Mouse (Mus musculus) lung, embryonic 14.5 days (tissue): ENCODE data around the gene Pqlc2. TPM values are rescaled to one million over a fixed set of nuclear protein-coding genes. Genes with fewer than 3 reads are reported as not detected.

Experiments used
- ATAC-seq: fragments of 200-750 bp; cut with Nextera tagmentation; 2 replicates; pipeline ENCODE4 v1.8.0; 2017; ENCODE audit warnings: mild to moderate bottlenecking, moderate TSS enrichment, moderate library complexity; ENCODE audit not compliant: insufficient read depth
- DNase-seq: peaks from one replicate; pipeline ENCODE4 v3.0.0-alpha.2; 2015
- H3K27ac ChIP-seq: fragments of 300-500 bp; sonication (generic); 2 replicates; pipeline ENCODE4 v1.5.1; 2014; ENCODE audit warnings: low read depth, mild to moderate bottlenecking, moderate library complexity
- H3K27me3 ChIP-seq: fragments of 300-500 bp; sonication (generic); 2 replicates; pipeline ENCODE4 v1.6.1; 2014; ENCODE audit warnings: low read length, control low read depth; ENCODE audit not compliant: insufficient read depth
- H3K36me3 ChIP-seq: fragments of 300-500 bp; sonication (generic); 2 replicates; pipeline ENCODE4 v1.6.1; 2014; ENCODE audit warnings: control low read depth; ENCODE audit not compliant: insufficient read depth
- H3K4me1 ChIP-seq: fragments of 300-500 bp; sonication (generic); 2 replicates; pipeline ENCODE4 v1.6.1; 2014; ENCODE audit warnings: antibody characterized with exemption, control low read depth; ENCODE audit not compliant: insufficient read depth
- H3K4me2 ChIP-seq: fragments of 300-500 bp; sonication (generic); 2 replicates; pipeline ENCODE4 v1.6.1; 2014; ENCODE audit warnings: mild to moderate bottlenecking
- H3K4me3 ChIP-seq: fragments of 300-500 bp; sonication (generic); 2 replicates; pipeline ENCODE4 v1.5.1; 2014; ENCODE audit warnings: low read depth, low read length
- H3K9ac ChIP-seq: fragments of 300-500 bp; sonication (generic); 2 replicates; pipeline ENCODE4 v1.6.1; 2014
- H3K9me3 ChIP-seq: fragments of 300-500 bp; sonication (generic); 2 replicates; pipeline ENCODE4 v1.6.1; 2016; ENCODE audit warnings: low read depth, low read length, control low read depth
- CTCF ChIP-seq: IDR thresholded peaks from 2 replicates; pipeline ENCODE4 v1.5.1; 2016; ENCODE audit warnings: antibody characterized with exemption, low read depth
- WGBS: fragments of 180-500 bp; shearing (Covaris S2); extraction: QIAGEN DNeasy Blood & Tissue Kit; methylation state at CpG from one replicate; pipeline ENCODE4 v1.1.7; 2014; 5-methylcytosine and 5-hydroxymethylcytosine counted together
- polyA plus RNA-seq: library from polyadenylated mRNA; unstranded; fragments of >200 nt; fragmentation: Nextera tagmentation; extraction: Ambion mirVana; gene quantifications from 2 replicates; pipeline ENCODE4 v1.2.1, GENCODE M21; 2014

Pqlc2 gene
- polyA plus RNA-seq, 1 experiment from 2014 or later = 10.5 TPM

DNA sequence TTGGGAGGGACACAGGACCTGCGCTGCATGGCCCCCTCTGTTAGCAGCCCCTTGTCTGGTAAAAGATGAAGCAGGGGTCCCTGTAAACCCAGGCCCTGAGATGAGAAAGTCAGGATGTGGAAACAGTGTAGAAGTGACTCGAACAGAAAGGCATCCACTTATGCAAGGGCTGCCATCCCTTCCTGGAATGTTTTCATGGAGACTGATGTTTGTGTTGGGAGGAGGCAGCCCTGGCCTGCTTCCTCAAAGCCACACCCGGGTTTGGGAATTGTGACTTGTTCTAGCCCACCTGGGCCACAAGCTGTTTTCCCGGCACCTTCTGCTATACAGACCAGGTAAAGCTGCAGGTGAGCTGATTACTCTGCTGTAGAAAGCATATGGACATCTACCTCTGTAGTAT, 54.4 kb downstream of the Pqlc2 start:
- DNase-seq (peak; percentile 35), ATAC-seq (no peak)
- Histone ChIP-seq H3K36me3 (peaks cover 53% of the 10 kb centered on the region), H3K4me1 (peaks cover 11% of the 10 kb centered on the region), H3K9ac (no peak overlapping the region), H3K27ac (peak overlapping the region; percentile 85), H3K9me3 (no peaks in the 10 kb centered on the region), H3K4me3 (no peak overlapping the region), H3K4me2 (peak overlapping the region; percentile 28; the same call in 1 of the 2 replicates), H3K27me3 (no peaks in the 10 kb centered on the region)
- no peak for TF ChIP-seq CTCF
- WGBS = 63% methylated on average over 4 of the region's 4 CpGs

DNA sequence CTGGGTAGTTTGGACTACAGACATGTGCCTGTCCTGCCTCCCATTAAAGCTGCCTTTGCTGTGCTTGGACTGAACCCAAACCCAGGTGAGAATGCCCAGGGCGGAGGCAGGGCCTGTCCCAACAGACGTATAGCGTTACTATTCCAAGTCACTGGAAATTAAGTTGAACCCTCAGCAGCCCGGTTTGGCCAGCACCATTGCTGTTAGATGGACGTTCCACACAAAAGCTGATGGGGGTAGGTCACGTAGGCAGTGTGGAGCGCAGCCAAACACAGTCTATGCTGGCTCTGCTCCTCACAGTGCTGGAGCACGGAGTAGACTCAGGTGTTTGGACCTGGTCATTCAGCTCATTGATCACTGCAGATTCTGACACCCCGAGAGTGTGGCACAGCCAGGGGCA, 57.3 kb downstream of the Pqlc2 start:
- Histone ChIP-seq H3K27ac (no peak overlapping the region), H3K27me3 (no peaks in the 10 kb centered on the region), H3K9ac (no peak overlapping the region), H3K36me3 (peaks cover 31% of the 10 kb centered on the region), H3K9me3 (no peaks in the 10 kb centered on the region), H3K4me1 (peaks cover 29% of the 10 kb centered on the region), H3K4me2 (no peak overlapping the region), H3K4me3 (no peak overlapping the region)
- 80% methylated on average over 9 of the region's 9 CpGs for WGBS
- DNase-seq (no peak), ATAC-seq (no peak)
- TF ChIP-seq CTCF = no peak

GRCm38 (mm10) chr4:139252051-139252760, 58.3 kb downstream of the Pqlc2 start:
- peak overlapping the region; percentile 95 for H3K27ac ChIP-seq
- TF ChIP-seq CTCF = peak; percentile 90
- H3K36me3 ChIP-seq = peaks cover 22% of the 10 kb centered on the region
- ATAC-seq = peak; percentile 51
- peak overlapping the region; percentile 20; the same call in 1 of the 2 replicates for H3K4me2 ChIP-seq
- DNase-seq = peak; percentile 91
- 27% methylated on average over 22 of the region's 22 CpGs for WGBS
- H3K4me3 ChIP-seq = no peak overlapping the region
- no peaks in the 10 kb centered on the region for H3K27me3 ChIP-seq
- H3K9ac ChIP-seq = no peak overlapping the region; the same call in 1 of the 2 replicates
- peaks cover 29% of the 10 kb centered on the region for H3K4me1 ChIP-seq
- H3K9me3 ChIP-seq = no peaks in the 10 kb centered on the region

GRCm38 (mm10) chr4:139250886-139251285, 59.6 kb downstream of the Pqlc2 start:
- Histone ChIP-seq H3K4me1 (peaks cover 29% of the 10 kb centered on the region), H3K27me3 (no peaks in the 10 kb centered on the region), H3K36me3 (peaks cover 18% of the 10 kb centered on the region; the same call in 1 of the 2 replicates), H3K9me3 (no peaks in the 10 kb centered on the region), H3K27ac (peak overlapping the region; percentile 95), H3K4me3 (no peak overlapping the region), H3K9ac (no peak overlapping the region), H3K4me2 (peak overlapping the region; percentile 13; the same call in 1 of the 2 replicates)
- no peak for DNase-seq
- ATAC-seq = no peak
- WGBS = 35% methylated on average over 8 of the region's 8 CpGs
- no peak for TF ChIP-seq CTCF

DNA sequence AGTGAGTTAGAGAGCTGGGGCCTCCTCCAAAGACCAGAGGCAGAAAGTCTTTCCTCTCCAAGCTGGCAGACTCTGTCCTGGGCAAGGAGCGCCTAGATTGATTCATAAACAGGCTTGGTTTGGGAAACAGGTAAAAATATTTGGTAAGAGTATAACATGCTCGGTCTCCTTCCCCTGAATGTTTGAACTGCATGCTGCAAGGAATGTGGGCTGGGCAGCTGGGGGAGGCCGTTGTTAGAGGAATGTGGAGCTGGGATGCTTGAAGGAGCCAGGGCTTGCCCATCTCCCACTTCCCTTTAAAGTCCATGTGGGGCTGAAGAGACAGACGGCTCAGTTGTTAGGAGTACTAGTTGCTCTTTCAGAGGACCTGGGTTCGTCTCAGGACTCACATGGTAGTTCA, 60.5 kb downstream of the Pqlc2 start:
- Histone ChIP-seq H3K9me3 (no peaks in the 10 kb centered on the region), H3K27ac (peak overlapping the region; percentile 95), H3K4me2 (peak overlapping the region; percentile 13), H3K27me3 (no peaks in the 10 kb centered on the region), H3K36me3 (peaks cover 13% of the 10 kb centered on the region; the same call in 1 of the 2 replicates), H3K4me3 (no peak overlapping the region), H3K9ac (no peak overlapping the region), H3K4me1 (peaks cover 29% of the 10 kb centered on the region)
- 24% methylated on average over 5 of the region's 5 CpGs for WGBS
- peak; percentile 65 for DNase-seq
- TF ChIP-seq CTCF = no peak
- ATAC-seq = peak; percentile 40

DNA sequence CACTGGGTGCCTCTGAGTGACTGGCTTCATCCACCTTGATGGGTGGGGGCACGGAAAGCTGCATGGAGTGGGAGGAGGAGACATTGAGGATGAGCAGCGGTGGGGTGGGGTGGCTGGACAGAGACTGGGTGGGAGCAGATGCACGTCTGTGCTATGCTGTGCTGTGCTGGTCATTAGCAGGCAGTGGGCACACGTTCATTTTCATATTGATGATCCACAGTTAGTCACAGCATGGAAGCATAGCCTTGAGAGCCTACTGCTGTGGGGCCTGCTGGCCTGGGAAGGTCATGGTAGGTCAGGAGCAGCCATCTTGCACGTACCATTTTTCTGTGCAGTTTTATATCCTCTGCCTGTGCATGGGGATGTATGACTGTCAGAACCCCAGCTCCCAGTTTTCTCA, 61.8 kb downstream of the Pqlc2 start:
- Histone ChIP-seq H3K4me3 (no peak overlapping the region), H3K36me3 (0 out of 2 replicates have a peak, but pooled peaks cover 5% of the 10 kb centered on the region), H3K9me3 (no peaks in the 10 kb centered on the region), H3K4me1 (peaks cover 29% of the 10 kb centered on the region), H3K9ac (no peak overlapping the region), H3K27ac (peak overlapping the region; percentile 95), H3K4me2 (no peak overlapping the region), H3K27me3 (no peaks in the 10 kb centered on the region)
- TF ChIP-seq CTCF = no peak
- ATAC-seq = no peak
- 79% methylated on average over 5 of the region's 5 CpGs for WGBS
- DNase-seq = no peak

DNA sequence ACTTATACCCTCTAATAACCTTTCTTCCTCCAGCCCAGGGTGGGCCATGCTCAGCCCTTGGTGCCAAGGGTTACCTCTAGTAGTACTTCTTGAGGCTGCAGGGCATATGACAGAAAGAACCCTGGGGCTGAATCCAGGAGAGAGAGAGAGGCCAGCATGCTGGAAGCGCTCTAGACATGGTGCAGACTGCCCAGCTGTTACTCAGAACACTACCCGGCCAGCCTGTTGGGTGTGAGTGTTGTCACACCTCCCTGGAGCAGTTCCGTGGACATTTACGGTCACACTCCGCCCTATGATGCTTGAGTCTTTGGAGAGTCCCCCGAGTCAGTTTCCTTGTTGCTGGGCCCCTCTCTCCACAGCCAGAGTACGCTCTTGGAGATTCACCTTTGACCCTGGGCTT, 62.5 kb downstream of the Pqlc2 start:
- no peaks in the 10 kb centered on the region for H3K27me3 ChIP-seq
- ATAC-seq (no peak), DNase-seq (no peak)
- H3K9me3 ChIP-seq = no peaks in the 10 kb centered on the region
- TF ChIP-seq CTCF = no peak
- H3K4me2 ChIP-seq = no peak overlapping the region
- WGBS = 61% methylated on average over 7 of the region's 7 CpGs
- peaks cover 10% of the 10 kb centered on the region; the same call in 1 of the 2 replicates for H3K36me3 ChIP-seq
- no peak overlapping the region for H3K4me3 ChIP-seq
- peaks cover 29% of the 10 kb centered on the region for H3K4me1 ChIP-seq
- no peak overlapping the region for H3K9ac ChIP-seq
- peak overlapping the region; percentile 95; the same call in 1 of the 2 replicates for H3K27ac ChIP-seq
